Mouse (Mus musculus) G1E (cell line): ENCODE measurements around the gene Pbx4. TPM values are rescaled to one million over a fixed set of nuclear protein-coding genes. Genes with fewer than 3 reads are reported as not detected.

ENCODE experiments used
- ATAC-seq: 2 replicates; pipeline ENCODE4 v1.8.0; 2016; ENCODE audit warnings: mild to moderate bottlenecking; ENCODE audit not compliant: insufficient number of reproducible peaks, poor library complexity, low FRiP score, severe bottlenecking; ENCODE audit errors: extremely low read depth
- DNase-seq: peaks from one replicate; pipeline ENCODE4 v3.0.0; 2012; ENCODE audit warnings: low spot score
- H3K27me3 ChIP-seq: 2 replicates; pipeline ENCODE4 v1.6.1; 2012; ENCODE audit warnings: mild to moderate bottlenecking, low read length, inconsistent platforms; ENCODE audit not compliant: insufficient read depth
- H3K36me3 ChIP-seq: replicated peaks from 2 replicates; pipeline ENCODE3; 2012; ENCODE audit warnings: mild to moderate bottlenecking, inconsistent platforms
- H3K4me1 ChIP-seq: 2 replicates; pipeline ENCODE4 v1.6.1; 2012; ENCODE audit warnings: low read depth, low read length, inconsistent platforms, mixed read lengths; ENCODE audit not compliant: insufficient read depth
- H3K4me3 ChIP-seq: 2 replicates; pipeline ENCODE4 v1.5.1; 2012; ENCODE audit warnings: low read depth, mild to moderate bottlenecking, inconsistent platforms, low read length, moderate library complexity, mixed read lengths
- H3K9me3 ChIP-seq: replicated peaks from 2 replicates; pipeline ENCODE4 v1.6.1; 2012; ENCODE audit warnings: inconsistent platforms
- CTCF ChIP-seq: IDR thresholded peaks from 2 replicates; pipeline ENCODE4 v1.5.1; 2012; ENCODE audit warnings: low read depth, low read length, inconsistent platforms, mixed read lengths
- GATA1 ChIP-seq: IDR thresholded peaks from 2 replicates; pipeline ENCODE4 v1.6.1; 2012; ENCODE audit warnings: borderline replicate concordance, low read length, inconsistent platforms, mixed read lengths
- GATA2 ChIP-seq: IDR thresholded peaks from 2 replicates; pipeline ENCODE4 v1.6.1; 2012; ENCODE audit warnings: low read depth, low read length, inconsistent platforms, borderline replicate concordance
- POLR2AphosphoS5 ChIP-seq: IDR thresholded peaks from 2 replicates; pipeline ENCODE4 v1.6.1; 2012; ENCODE audit warnings: low read depth, low read length, inconsistent platforms; ENCODE audit not compliant: insufficient replicate concordance
- TAL1 ChIP-seq: conservative IDR thresholded peaks from 2 replicates; pipeline ENCODE4 v1.6.1; 2012; ENCODE audit warnings: low read depth, low read length, inconsistent platforms, mixed read lengths
- polyA plus RNA-seq: library from polyadenylated mRNA; stranded (reverse); fragments of >175 nt; gene quantifications from 2 replicates; pipeline ENCODE4 v1.2.3, GENCODE M21; 2012
- total RNA-seq, 2 experiments: library from RNA; stranded (forward) in 1 of 2; stranded (reverse) in 1 of 2; fragments of 200-1000 nt in 1 of 2; fragments of >200 nt in 1 of 2; fragmentation: Nextera tagmentation in 1 of 2; gene quantifications; 2 replicates each; pipeline ENCODE4 v1.2.3; 2014 to 2017

The Pbx4 gene
- total and polyA plus RNA-seq, 3 experiments: 2.0 to 4.4 (median 2.0) TPM

DNA sequence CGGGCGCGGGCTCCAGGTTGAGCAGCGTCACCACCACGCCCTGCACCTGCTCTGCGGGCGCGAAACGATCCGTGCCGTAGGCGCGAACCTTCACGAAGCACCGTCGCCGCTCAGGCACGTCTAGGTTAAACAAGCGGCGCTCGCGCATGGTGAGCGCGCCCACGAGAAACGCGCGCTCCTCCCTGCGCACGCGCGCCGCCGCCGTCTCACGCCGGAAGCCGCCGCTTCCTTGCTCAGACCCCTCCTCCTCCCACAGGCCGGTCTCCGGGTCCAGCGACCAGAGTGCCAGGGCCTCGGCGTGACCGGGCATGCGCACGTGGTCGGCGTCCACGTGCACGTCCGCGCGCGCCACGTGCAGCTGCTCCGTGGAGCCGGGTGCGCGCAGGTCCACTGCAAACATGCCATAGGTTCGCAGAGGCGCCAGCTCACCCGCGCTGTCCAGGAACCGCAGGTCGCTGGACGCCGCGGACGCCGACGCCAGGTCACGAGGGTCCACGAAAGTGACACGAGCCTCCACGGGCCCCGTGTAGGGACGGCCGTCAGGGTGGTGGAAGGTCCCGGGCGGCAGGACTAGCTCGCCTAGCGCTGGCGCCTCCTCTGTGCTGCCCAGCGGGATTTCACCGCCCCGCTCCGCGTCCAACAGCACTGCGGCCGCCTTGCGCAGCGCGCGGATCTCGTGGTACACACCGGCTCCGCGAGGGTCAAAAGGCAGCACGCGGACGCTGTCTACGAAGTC, 49.9 kb downstream of the Pbx4 start:
- Histone ChIP-seq H3K27me3 (peaks cover 16% of the 10 kb centered on the region; the same call in 1 of the 2 replicates), H3K4me3 (peak overlapping the region; percentile 45; the same call in 1 of the 2 replicates), H3K9me3 (peaks cover 67% of the 10 kb centered on the region), H3K36me3 (no peaks in the 10 kb centered on the region), H3K4me1 (no peaks in the 10 kb centered on the region; the same call in 1 of the 2 replicates)
- no peak for DNase-seq
- ATAC-seq: no peak
- TF ChIP-seq GATA1 (no peak), GATA2 (no peak), POLR2AphosphoS5 (no peak), CTCF (no peak), TAL1 (no peak)

DNA sequence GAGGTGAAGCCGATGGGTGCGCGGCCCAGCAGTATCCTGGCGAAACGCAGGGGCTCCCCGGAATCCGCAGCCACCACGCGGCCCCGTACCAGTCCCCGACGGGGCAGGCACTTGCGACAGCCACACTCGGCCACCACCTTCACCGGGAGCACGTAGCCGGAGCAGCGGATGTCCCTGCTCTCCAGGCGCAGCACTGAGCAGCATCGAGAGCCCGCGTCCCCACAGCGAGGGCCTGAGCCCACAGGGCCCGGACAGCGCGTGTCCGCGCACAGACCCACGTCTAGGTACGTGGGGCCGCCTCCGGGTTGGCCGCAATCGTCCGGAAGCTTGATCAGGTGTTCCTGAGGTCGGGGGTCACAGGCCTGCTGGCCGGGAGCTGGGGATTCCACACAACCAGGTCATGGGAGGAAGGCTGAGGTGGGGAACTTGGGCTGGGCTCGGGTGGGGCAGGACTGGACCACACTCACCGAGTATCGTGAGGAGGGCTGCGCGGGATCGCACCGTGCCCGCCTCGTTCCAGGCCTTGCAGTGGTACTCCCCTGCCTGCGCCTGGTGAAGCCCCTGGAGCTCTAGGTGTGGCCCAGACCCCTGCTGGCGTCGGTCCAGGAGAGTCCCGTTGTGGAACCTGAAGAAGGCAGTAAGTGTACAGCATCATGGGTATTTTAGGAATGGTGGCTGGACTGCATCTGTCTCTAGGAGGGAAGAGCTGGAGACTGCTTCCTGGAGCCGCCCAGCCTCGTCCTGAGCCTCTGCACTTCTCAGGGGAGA, 50.7 kb downstream of the Pbx4 start:
- no peak for DNase-seq
- peak overlapping the region; percentile 37; the same call in 1 of the 2 replicates for H3K4me3 ChIP-seq
- ATAC-seq: no peak
- TF ChIP-seq GATA2 (no peak), TAL1 (no peak), POLR2AphosphoS5 (no peak), CTCF (no peak), GATA1 (no peak)
- no peaks in the 10 kb centered on the region for H3K36me3 ChIP-seq
- no peaks in the 10 kb centered on the region; the same call in 1 of the 2 replicates for H3K4me1 ChIP-seq
- peaks cover 15% of the 10 kb centered on the region; the same call in 1 of the 2 replicates for H3K27me3 ChIP-seq
- peaks cover 72% of the 10 kb centered on the region for H3K9me3 ChIP-seq

DNA sequence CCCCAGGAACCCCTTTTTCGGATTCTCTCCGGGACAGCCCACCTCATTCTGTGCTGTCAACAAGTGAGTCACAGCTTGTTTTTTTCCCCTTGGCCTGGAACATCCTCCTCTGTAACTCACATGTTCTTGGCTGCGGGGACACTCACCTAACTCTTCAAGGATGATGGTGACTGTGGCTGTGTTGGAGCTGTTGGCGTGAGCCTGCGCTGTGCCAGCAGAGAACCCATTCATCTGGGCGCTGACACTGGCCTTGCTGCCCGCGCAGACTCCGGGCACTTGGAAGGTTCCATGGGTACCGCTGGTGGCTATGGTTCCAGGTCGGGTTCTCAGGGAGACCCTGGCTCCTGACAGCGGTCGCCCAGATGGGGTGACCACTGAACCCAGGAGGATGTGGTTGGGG, 51.9 kb downstream of the Pbx4 start:
- H3K4me1 ChIP-seq: no peaks in the 10 kb centered on the region; the same call in 1 of the 2 replicates
- no peak for ATAC-seq

DNA sequence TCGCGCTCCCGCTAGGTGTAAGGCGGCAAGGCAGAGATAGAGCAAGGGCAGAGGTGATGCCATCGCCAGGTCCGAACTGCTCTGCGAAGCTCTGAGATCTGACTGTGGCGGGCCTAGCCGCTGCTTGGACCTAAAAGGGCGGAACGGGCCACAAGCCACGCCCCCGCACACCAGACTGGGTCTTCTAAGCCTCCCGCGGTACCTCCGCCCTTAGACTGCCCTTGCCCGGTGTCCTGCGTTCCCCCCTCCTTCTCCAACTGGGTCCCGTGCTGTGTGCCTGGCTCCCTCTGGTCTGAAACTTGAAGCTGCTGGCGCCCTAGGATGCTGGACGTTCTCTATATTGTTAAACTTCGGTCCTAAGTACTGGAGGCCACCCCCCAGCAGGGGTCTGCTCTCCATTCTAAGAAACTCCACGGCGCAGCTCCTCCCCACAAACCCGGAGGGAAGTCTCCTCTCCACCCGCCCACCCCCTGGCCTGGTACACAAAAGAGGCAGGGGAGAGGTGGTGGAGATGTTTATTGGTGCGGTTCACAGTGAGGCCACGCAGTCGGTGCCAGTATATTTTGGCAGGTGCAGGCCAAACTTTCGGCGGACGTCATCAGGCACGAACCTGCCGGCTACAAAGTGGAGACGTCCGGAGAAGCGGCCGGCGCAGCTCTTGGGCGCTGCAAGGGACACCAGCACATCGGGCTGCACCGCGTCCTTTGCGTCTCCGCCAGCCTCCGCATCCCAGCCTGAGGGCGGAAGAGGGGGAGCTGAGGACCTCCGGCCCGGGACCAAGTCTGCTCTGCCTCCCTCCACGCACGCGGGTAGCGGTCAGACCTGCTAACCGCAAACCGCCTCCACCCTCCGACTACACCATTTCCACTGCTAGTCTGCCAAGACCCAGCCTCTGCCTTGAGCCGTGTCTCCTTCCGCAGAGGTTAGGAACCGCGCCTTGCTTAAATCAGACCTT, 55.3 kb downstream of the Pbx4 start, which contains the start of gene Cilp2:
TSS of gene Cilp2 (minus strand) at position 399 of the 955 bp plus-strand sequence.
- no peak within 1 kb of the TSS; the same call in 1 of the 2 replicates for H3K4me3 ChIP-seq
- H3K4me1 ChIP-seq: no peaks in the 10 kb centered on the region
- H3K27me3 ChIP-seq: peaks cover 17% of the 10 kb centered on the region; the same call in 1 of the 2 replicates
- TF ChIP-seq GATA2 (no peak), POLR2AphosphoS5 (no peak)
- H3K9me3 ChIP-seq: peaks cover 49% of the 10 kb centered on the region
- peaks cover 26% of the 10 kb centered on the region for H3K36me3 ChIP-seq
- DNase-seq (no peak), ATAC-seq (no peak)

More for the DNA sequence above, 51.9 kb downstream of the Pbx4 start:
- Histone ChIP-seq H3K27me3 (peaks cover 19% of the 10 kb centered on the region; the same call in 1 of the 2 replicates), H3K36me3 (peaks cover 4% of the 10 kb centered on the region), H3K9me3 (peaks cover 79% of the 10 kb centered on the region), H3K4me3 (no peak overlapping the region)
- DNase-seq: no peak
- TF ChIP-seq GATA1: no peak
- no peak for TF ChIP-seq POLR2AphosphoS5
- TF ChIP-seq CTCF: no peak
- no peak for TF ChIP-seq TAL1
- no peak for TF ChIP-seq GATA2

DNA sequence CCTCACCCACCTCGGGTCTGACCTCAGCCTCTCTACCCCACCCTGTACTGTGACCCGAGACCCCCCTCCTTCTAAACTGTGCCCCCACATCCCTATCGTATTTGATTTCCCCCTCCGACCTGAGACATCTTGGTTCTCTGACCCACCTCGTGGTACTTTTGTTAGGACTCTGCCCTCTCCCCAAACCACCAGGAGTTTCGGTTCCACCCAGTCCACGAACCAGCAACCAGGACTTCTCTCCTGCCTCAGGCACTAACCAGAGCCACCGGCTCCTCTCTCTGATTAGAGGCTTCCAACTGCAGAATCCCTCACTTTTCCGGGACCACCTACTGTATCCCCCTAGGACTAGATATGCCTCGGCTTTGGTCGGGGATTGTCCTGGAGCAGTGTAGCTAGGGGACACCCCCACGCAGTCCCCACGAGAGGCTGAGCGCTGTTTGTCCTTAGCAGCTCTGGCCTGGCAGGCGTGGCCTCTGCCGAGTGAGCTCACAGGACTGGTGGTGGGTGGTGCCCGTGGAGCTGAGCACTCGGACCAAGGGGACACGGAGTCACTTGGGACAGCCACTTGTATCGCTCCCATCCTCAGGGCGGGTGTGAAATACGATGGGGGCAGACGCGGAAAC, 56.1 kb downstream of the Pbx4 start:
- no peak overlapping the region; the same call in 1 of the 2 replicates for H3K4me3 ChIP-seq
- TF ChIP-seq CTCF (no peak), GATA1 (no peak), GATA2 (no peak), TAL1 (no peak), POLR2AphosphoS5 (no peak)
- peaks cover 41% of the 10 kb centered on the region for H3K9me3 ChIP-seq
- no peaks in the 10 kb centered on the region for H3K4me1 ChIP-seq
- DNase-seq (no peak), ATAC-seq (no peak)
- H3K36me3 ChIP-seq: peaks cover 34% of the 10 kb centered on the region
- peaks cover 14% of the 10 kb centered on the region; the same call in 1 of the 2 replicates for H3K27me3 ChIP-seq
